Mouse (Mus musculus) G1E (cell line): ENCODE results near the gene Klf13.

Experiments used
- CTCF ChIP-seq: IDR thresholded peaks from 2 replicates; pipeline ENCODE4 v1.5.1; 2012; ENCODE audit warnings: low read depth, low read length, inconsistent platforms, mixed read lengths
- GATA1 ChIP-seq: IDR thresholded peaks from 2 replicates; pipeline ENCODE4 v1.6.1; 2012; ENCODE audit warnings: borderline replicate concordance, low read length, inconsistent platforms, mixed read lengths
- TAL1 ChIP-seq: conservative IDR thresholded peaks from 2 replicates; pipeline ENCODE4 v1.6.1; 2012; ENCODE audit warnings: low read depth, low read length, inconsistent platforms, mixed read lengths

DNA sequence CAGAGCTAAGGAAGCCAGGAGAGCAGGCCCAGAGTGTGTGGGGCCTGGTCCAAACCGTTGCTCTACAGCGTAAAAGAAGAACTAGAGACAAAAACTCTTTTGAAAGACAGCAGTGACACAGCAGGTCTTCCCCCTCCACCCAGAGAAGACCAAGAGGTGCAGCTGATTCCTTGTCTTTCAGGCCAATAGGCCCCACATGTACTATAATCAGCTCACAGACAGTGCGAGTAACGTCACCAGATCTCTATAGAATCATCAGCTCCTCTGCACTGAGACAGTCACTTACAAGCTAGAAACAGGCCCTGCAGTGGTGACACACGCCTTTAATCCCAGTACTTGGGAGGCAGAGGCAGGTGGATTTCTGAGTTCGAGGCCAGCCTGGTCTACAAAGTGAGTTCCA is 4.8 kb downstream of the Klf13 start:
- TF ChIP-seq CTCF (no peak), TAL1 (no peak), GATA1 (no peak)
